In genomic region chr13:40748785-40749602, GRCm38 (mm10) we compare ENCODE assay signal across 8 mouse cellular contexts. TPM values are rescaled to one million over a fixed set of nuclear protein-coding genes. Genes with fewer than 3 reads are reported as not detected.
DNase-seq lines count a peak whose midpoint lies in the region; ATAC-seq and TF ChIP-seq lines count a peak whose summit lies in the region.

No protein-coding gene starts in this region.

- H3K4me2 ChIP-seq in embryonic facial prominence, embryonic 11.5 days (ENCODE audit: low read depth, low read length): peak overlapping the region; percentile 30; the same call in 1 of the 2 replicates
- peak overlapping the region; percentile 40 for H3K4me2 ChIP-seq in hindbrain, embryonic 16.5 days (ENCODE audit: low read length)
- peak overlapping the region; percentile 22; the same call in 1 of the 2 replicates for H3K4me2 ChIP-seq in midbrain, embryonic 15.5 days

- no peaks in the 10 kb centered on the region for H3K4me1 ChIP-seq in liver, adult 2 months (ENCODE audit: control insufficient read depth, insufficient read depth, low read length)
- H3K4me1 ChIP-seq in embryonic facial prominence, embryonic 11.5 days (ENCODE audit: control insufficient read depth, insufficient read depth, low read length): peaks cover 4% of the 10 kb centered on the region; the same call in 1 of the 2 replicates
- H3K4me1 ChIP-seq in hindbrain, embryonic 16.5 days (ENCODE audit: control insufficient read depth, insufficient read depth, low read depth, low read length): peaks cover 4% of the 10 kb centered on the region; the same call in 1 of the 2 replicates
- peaks cover 5% of the 10 kb centered on the region; the same call in 1 of the 2 replicates for H3K4me1 ChIP-seq in midbrain, embryonic 15.5 days

- H3K9me3 ChIP-seq in embryonic facial prominence, embryonic 11.5 days (replicated peaks; ENCODE audit: control insufficient read depth, low read length): no peaks in the 10 kb centered on the region
- H3K9me3 ChIP-seq in hindbrain, embryonic 16.5 days (ENCODE audit: control insufficient read depth, low read length): no peaks in the 10 kb centered on the region; the same call in 1 of the 2 replicates
- H3K9me3 ChIP-seq in midbrain, embryonic 15.5 days: no peaks in the 10 kb centered on the region

- no peak overlapping the region for H3K27ac ChIP-seq in liver, adult 2 months (replicated peaks; ENCODE audit: insufficient read depth, low read depth, low read length)
- H3K27ac ChIP-seq in embryonic facial prominence, embryonic 11.5 days (replicated peaks; ENCODE audit: low read depth, low read length): no peak overlapping the region
- no peak overlapping the region for H3K27ac ChIP-seq in hindbrain, embryonic 16.5 days (ENCODE audit: low read depth, low read length)
- H3K27ac ChIP-seq in midbrain, embryonic 15.5 days: no peak overlapping the region

- peaks cover 8% of the 10 kb centered on the region for H3K27me3 ChIP-seq in liver, adult 2 months (ENCODE audit: control insufficient read depth, insufficient read depth, low read length)
- H3K27me3 ChIP-seq in embryonic facial prominence, embryonic 11.5 days (ENCODE audit: control insufficient read depth, insufficient read depth, low read length): peaks cover 16% of the 10 kb centered on the region
- H3K27me3 ChIP-seq in hindbrain, embryonic 16.5 days (replicated peaks; ENCODE audit: control insufficient read depth, insufficient read depth, low read length): peaks cover 30% of the 10 kb centered on the region
- peaks cover 46% of the 10 kb centered on the region for H3K27me3 ChIP-seq in midbrain, embryonic 15.5 days (replicated peaks)

- intact Hi-C loops in left cerebral cortex, postnatal 25 days (cut with DNase I): loop anchor here (2.0 to 10.0 kb wide), 4 partner anchors 857 to 1894 kb away; no protein-coding TSS in a partner anchor

- H3K79me2 ChIP-seq in liver, adult 2 months (ENCODE audit: control insufficient read depth, insufficient read depth, low read length): no peaks in the 10 kb centered on the region

- 12% methylated on average over 19 of the region's 19 CpGs for WGBS in liver, adult 2 months
- WGBS in embryonic facial prominence, embryonic 11.5 days: 12% methylated on average over 19 of the region's 19 CpGs
- 16% methylated on average over 19 of the region's 19 CpGs for WGBS in hindbrain, embryonic 16.5 days
- WGBS in midbrain, embryonic 15.5 days: 14% methylated on average over 19 of the region's 19 CpGs

- no peak for TF ChIP-seq POLR2A in liver, adult 2 months (IDR thresholded peaks at IDR 0.05; ENCODE audit: extremely low read depth, insufficient read depth, low read length)

- H3K9ac ChIP-seq in liver, adult 2 months (ENCODE audit: low read depth, low read length): no peak overlapping the region
- H3K9ac ChIP-seq in embryonic facial prominence, embryonic 11.5 days (replicated peaks; ENCODE audit: low read length): no peak overlapping the region
- H3K9ac ChIP-seq in hindbrain, embryonic 16.5 days (ENCODE audit: low read depth, low read length): no peak overlapping the region
- no peak overlapping the region for H3K9ac ChIP-seq in midbrain, embryonic 15.5 days

- no peak overlapping the region for H3K4me3 ChIP-seq in liver, adult 2 months (ENCODE audit: insufficient read depth, low read depth, low read length)
- no peak overlapping the region for H3K4me3 ChIP-seq in embryonic facial prominence, embryonic 11.5 days (ENCODE audit: low read depth, low read length)
- H3K4me3 ChIP-seq in hindbrain, embryonic 16.5 days (ENCODE audit: low read length): no peak overlapping the region
- no peak overlapping the region for H3K4me3 ChIP-seq in midbrain, embryonic 15.5 days

- ATAC-seq in embryonic facial prominence, embryonic 11.5 days (replicated peaks; ENCODE audit: insufficient number of reproducible peaks, low FRiP score, low TSS enrichment, low read depth): no peak
- ATAC-seq in hindbrain, embryonic 16.5 days: no peak
- ATAC-seq in midbrain, embryonic 15.5 days (replicated peaks): peak; percentile 58; the same call in 1 of the 2 replicates

- DNase-seq in liver, adult 2 months (ENCODE audit: extremely low read depth, low read depth, low spot score): peak; percentile 63
- DNase-seq in liver: no peak
- peak; percentile 78 for DNase-seq in embryonic facial prominence, embryonic 11.5 days (ENCODE audit: low spot score)
- no peak for DNase-seq in ovary, adult 18-20 months (ENCODE audit: low spot score)
- DNase-seq in left cerebral cortex, postnatal 25 days (ENCODE audit: low spot score in 2 of 2): no peak
- DNase-seq in cerebellum, adult 11-12 months: no peak

- TF ChIP-seq CTCF in liver, adult 2 months (IDR thresholded peaks at IDR 0.05; ENCODE audit: low read depth, low read length): peak; percentile 27; the same call in 1 of the 2 replicates

- H3K36me3 ChIP-seq in liver, adult 2 months (ENCODE audit: control insufficient read depth, insufficient read depth, low read length): no peaks in the 10 kb centered on the region
- no peaks in the 10 kb centered on the region for H3K36me3 ChIP-seq in embryonic facial prominence, embryonic 11.5 days (replicated peaks; ENCODE audit: control insufficient read depth, insufficient read depth, low read depth, low read length)
- H3K36me3 ChIP-seq in hindbrain, embryonic 16.5 days (ENCODE audit: control insufficient read depth, insufficient read depth, low read length): no peaks in the 10 kb centered on the region
- no peaks in the 10 kb centered on the region for H3K36me3 ChIP-seq in midbrain, embryonic 15.5 days (replicated peaks)

RNA-seq across cellular contexts. Expression of gene Tfap2a, which starts 10.8 kb away (rescaled TPM):
- total RNA-seq in liver, adult 2 months (2014; rRNA removed): not detected in 2 replicates
- 0.05 TPM in 1 of 2 replicates, not detected in the other for polyA plus RNA-seq in liver, adult 2 months (2012; rRNA removed)
- 7.7 and 8.4 TPM in 2 replicates for polyA plus RNA-seq in embryonic facial prominence, embryonic 11.5 days (2014; fragmentation: Nextera tagmentation; extraction: Ambion mirVana)
- 8.4 and 9.0 TPM in 2 replicates for polyA plus RNA-seq in hindbrain, embryonic 16.5 days (2015; fragmentation: Nextera tagmentation; extraction: Ambion mirVana)
- 4.1 and 5.5 TPM in 2 replicates for polyA plus RNA-seq in midbrain, embryonic 15.5 days (2015; fragmentation: Nextera tagmentation; extraction: Ambion mirVana)
- total RNA-seq in left cerebral cortex, postnatal 25 days (2021): under 1 TPM; 0.50 to 0.57 TPM

Comparison
In these comparisons a context has a peak if more than half of its experiments do, and no peak if none do; other contexts are left out.
1. DNase-seq: peak in liver, adult 2 months (single experiment) and embryonic facial prominence, embryonic 11.5 days (single experiment); none in liver (single experiment), ovary, adult 18-20 months (single experiment), left cerebral cortex, postnatal 25 days (0 of 2) and cerebellum, adult 11-12 months (single experiment).
2. Peak in every context shown above with its lines, with median percentiles within 50 percentile points of each other: H3K4me2 ChIP-seq.